Comparison of ENCODE assay signal across 19 mouse cellular contexts in the genomic region with DNA sequence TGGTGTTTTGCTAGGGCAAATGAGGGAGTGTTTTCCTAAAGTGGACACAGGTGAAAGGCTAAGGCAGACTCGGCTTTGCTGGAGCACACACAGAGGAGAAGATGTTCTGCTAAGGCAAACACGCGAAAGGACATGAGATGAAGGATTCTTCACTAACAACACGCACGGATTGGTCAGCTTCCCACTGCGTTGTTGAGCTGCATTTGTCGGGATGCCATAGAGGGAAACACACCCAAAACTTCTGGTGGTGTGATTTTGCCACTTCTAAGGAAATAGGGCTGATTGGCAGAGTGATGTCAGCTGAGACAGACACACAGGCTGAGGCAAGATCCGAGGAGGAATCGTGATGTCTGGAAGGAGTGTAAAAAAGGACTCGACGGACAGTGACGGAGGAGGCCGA. TPM values are rescaled to one million over a fixed set of nuclear protein-coding genes. Genes with fewer than 3 reads are reported as not detected.
DNase-seq lines count a peak whose midpoint lies in the region; ATAC-seq and TF ChIP-seq lines count a peak whose summit lies in the region.
"Had no signal": no experiment of that assay in that cellular context is flagged by ENCODE, and none has a peak within 500 bp of the region (broad histone marks: within the 10 kb centered on the region; RNA-seq: fewer than 3 reads in every experiment).

No protein-coding gene starts in this region.

- H3K4me1 ChIP-seq in kidney, postnatal 0 days (replicated peaks; ENCODE audit: insufficient read depth, low read length) = peaks cover 12% of the 10 kb centered on the region
- peaks cover 9% of the 10 kb centered on the region for H3K4me1 ChIP-seq in brown adipose tissue, adult 24 weeks (ENCODE audit: control insufficient read depth, insufficient read depth, insufficient read length, low read length)
- H3K4me1 ChIP-seq in lung, adult 2 months (ENCODE audit: control insufficient read depth, insufficient read depth, low read length) = peaks cover 33% of the 10 kb centered on the region

- H3K27me3 ChIP-seq in kidney, postnatal 0 days (ENCODE audit: insufficient read depth, low read length) = no peaks in the 10 kb centered on the region
- H3K27me3 ChIP-seq: Patski had no signal

- H3K4me3 ChIP-seq in kidney, postnatal 0 days (replicated peaks; ENCODE audit: low read depth, low read length) = no peak overlapping the region
- peak overlapping the region; percentile 5; the same call in 1 of the 2 replicates for H3K4me3 ChIP-seq in brown adipose tissue, adult 24 weeks (ENCODE audit: insufficient read depth, low read depth, low read length)
- H3K4me3 ChIP-seq in lung, adult 2 months (replicated peaks; ENCODE audit: extremely low read depth, low read depth, low read length) = no peak overlapping the region
- H3K4me3 ChIP-seq: embryonic facial prominence, embryonic 13.5 days; forebrain, embryonic 12.5 days; heart, adult 2 months; heart, embryonic 12.5 days; hindbrain, embryonic 15.5 days had no signal

- H3K9me3 ChIP-seq in kidney, postnatal 0 days (replicated peaks; ENCODE audit: low read length) = no peaks in the 10 kb centered on the region
- H3K9me3 ChIP-seq: embryonic facial prominence, embryonic 13.5 days; forebrain, embryonic 12.5 days; heart, embryonic 12.5 days; hindbrain, embryonic 15.5 days had no signal

- no peak for TF ChIP-seq POLR2A in lung, adult 2 months (IDR thresholded peaks at IDR 0.05; ENCODE audit: borderline replicate concordance, extremely low read depth, low read depth, low read length)

- H3K9ac ChIP-seq in kidney, postnatal 0 days (ENCODE audit: low read depth, low read length) = no peak overlapping the region
- H3K9ac ChIP-seq: embryonic facial prominence, embryonic 13.5 days; forebrain, embryonic 12.5 days; heart, embryonic 12.5 days; hindbrain, embryonic 15.5 days had no signal

- H3K36me3 ChIP-seq in kidney, postnatal 0 days (ENCODE audit: insufficient read depth, low read length) = no peaks in the 10 kb centered on the region
- H3K36me3 ChIP-seq: embryonic facial prominence, embryonic 13.5 days; forebrain, embryonic 12.5 days; hindbrain, embryonic 15.5 days had no signal

- H3K4me2 ChIP-seq in kidney, postnatal 0 days (ENCODE audit: low read length) = 0 out of 2 replicates have a peak overlapping the region, but pooled peaks have one; percentile 76
- H3K4me2 ChIP-seq: embryonic facial prominence, embryonic 13.5 days; forebrain, embryonic 12.5 days; heart, embryonic 12.5 days; hindbrain, embryonic 15.5 days had no signal

- TF ChIP-seq CTCF in kidney, postnatal 0 days (IDR thresholded peaks at IDR 0.05; ENCODE audit: low read depth) = no peak
- TF ChIP-seq CTCF in lung, adult 2 months (IDR thresholded peaks at IDR 0.05; ENCODE audit: insufficient read depth, low read length) = no peak

- no peak overlapping the region for H3K27ac ChIP-seq in kidney, postnatal 0 days
- H3K27ac ChIP-seq in brown adipose tissue, adult 24 weeks (replicated peaks; ENCODE audit: low read depth, low read length) = no peak overlapping the region
- H3K27ac ChIP-seq: embryonic facial prominence, embryonic 13.5 days; forebrain, embryonic 12.5 days; heart, adult 2 months; hindbrain, embryonic 15.5 days had no signal

- DNase-seq in kidney, postnatal 0 days (ENCODE audit: low spot score) = no peak
- no peak for DNase-seq in kidney, adult 9 months
- DNase-seq in ES-CJ7 (ENCODE audit: low read depth, low spot score) = peak; percentile 71
- DNase-seq in lung, adult 2 months = no peak
- no peak for DNase-seq in cerebellum, adult 8-10 months
- DNase-seq: adrenal gland, postnatal 10 days; cerebellum, adult 11-12 months; cerebellum, adult 9-11 months; cerebellum, postnatal 36 days; gastrocnemius, postnatal 14 days; heart, adult 2 months; heart, postnatal 36 days had no signal

- 41% methylated on average over 13 of the region's 13 CpGs for WGBS in kidney, postnatal 0 days
- 43% methylated on average over 13 of the region's 13 CpGs for WGBS in lung, adult 2 months

- no peak for ATAC-seq in kidney, postnatal 0 days (replicated peaks; ENCODE audit: low FRiP score, low read depth)
- ATAC-seq: forebrain, embryonic 16.5 days; Patski had no signal

RNA-seq across cellular contexts. Expression of gene Rnf213, which starts 3.0 kb away (rescaled TPM):
- 8.8 and 10.0 TPM in 2 replicates for polyA plus RNA-seq in kidney, postnatal 0 days (2015; fragmentation: Nextera tagmentation; extraction: Ambion mirVana)
- 8.6 and 11.1 TPM in 2 replicates for polyA plus RNA-seq in brown adipose tissue, adult 24 weeks (2012; ENCODE audit: insufficient read depth, insufficient read length, missing spikeins)
- 19.5 and 24.3 TPM in 2 replicates for polyA plus RNA-seq in lung, adult 2 months (2012; rRNA removed)

RNA-seq across cellular contexts. Expression of gene Slc26a11, which starts 40.6 kb away (rescaled TPM):
- polyA plus RNA-seq in kidney, postnatal 0 days (2015; fragmentation: Nextera tagmentation; extraction: Ambion mirVana) = 8.0 and 8.3 TPM in 2 replicates
- polyA plus RNA-seq in brown adipose tissue, adult 24 weeks (2012; ENCODE audit: insufficient read depth, insufficient read length, missing spikeins) = 2.1 and 3.1 TPM in 2 replicates
- 25.7 and 28.0 TPM in 2 replicates for polyA plus RNA-seq in lung, adult 2 months (2012; rRNA removed)

RNA-seq across cellular contexts. Expression of gene Sgsh, which starts 40.6 kb away (rescaled TPM):
- polyA plus RNA-seq in kidney, postnatal 0 days (2015; fragmentation: Nextera tagmentation; extraction: Ambion mirVana) = 9.8 and 10.1 TPM in 2 replicates
- 3.8 and 7.7 TPM in 2 replicates for polyA plus RNA-seq in brown adipose tissue, adult 24 weeks (2012; ENCODE audit: insufficient read depth, insufficient read length, missing spikeins)
- polyA plus RNA-seq in lung, adult 2 months (2012; rRNA removed) = 63.2 and 66.5 TPM in 2 replicates
